Mouse (Mus musculus) spleen, adult 2 months (tissue): ENCODE results near the gene Mst1. TPM values are rescaled to one million over a fixed set of nuclear protein-coding genes. Genes with fewer than 3 reads are reported as not detected.

ENCODE experiments used
- DNase-seq, 2 experiments: peaks; one replicate each; pipeline versions ENCODE4 v3.0.0 to v3.0.0-alpha.2; 2012 to 2021; ENCODE audit warnings: low spot score in 2 of 2, low read depth in 1 of 2
- H3K27ac ChIP-seq: fragments of 200-500 bp; 2 replicates; pipeline ENCODE4 v1.5.1; 2012; ENCODE audit warnings: low read length, inconsistent platforms; ENCODE audit not compliant: insufficient read depth
- H3K27me3 ChIP-seq: fragments of 200-500 bp; 2 replicates; pipeline ENCODE4 v1.6.1; 2012; ENCODE audit warnings: mild to moderate bottlenecking, moderate library complexity, low read length, inconsistent platforms; ENCODE audit not compliant: control insufficient read depth, insufficient read depth
- H3K36me3 ChIP-seq: fragments of 200-500 bp; 2 replicates; pipeline ENCODE4 v1.6.1; 2012; ENCODE audit warnings: mild to moderate bottlenecking, low read length, inconsistent platforms; ENCODE audit not compliant: control insufficient read depth, insufficient read depth
- H3K4me1 ChIP-seq: fragments of 200-500 bp; 2 replicates; pipeline ENCODE4 v1.6.1; 2011; ENCODE audit warnings: inconsistent platforms; ENCODE audit not compliant: control insufficient read depth, insufficient read depth, insufficient read length
- H3K4me3 ChIP-seq: fragments of 200-500 bp; 2 replicates; pipeline ENCODE4 v1.5.1; 2011; ENCODE audit warnings: mild to moderate bottlenecking, inconsistent platforms; ENCODE audit not compliant: insufficient read depth, insufficient read length; ENCODE audit errors: extremely low read depth
- CTCF ChIP-seq: fragments of 200-500 bp; IDR thresholded peaks from 2 replicates; pipeline ENCODE4 v1.5.1; 2011; ENCODE audit warnings: mild to moderate bottlenecking, inconsistent platforms; ENCODE audit not compliant: insufficient read depth, insufficient read length, insufficient replicate concordance; ENCODE audit errors: extremely low read depth
- POLR2A ChIP-seq: fragments of 200-500 bp; IDR thresholded peaks from 2 replicates; pipeline ENCODE4 v1.6.1; 2011; ENCODE audit warnings: low read depth, low read length, inconsistent platforms
- WGBS: fragments of 180-500 bp; shearing (Covaris S2); methylation state at CpG from one replicate; pipeline ENCODE4 v1.1.7; 2018; 5-methylcytosine and 5-hydroxymethylcytosine counted together
- polyA plus RNA-seq: library from polyadenylated mRNA; depleted of rRNA; stranded (reverse); fragments of >200 nt; gene quantifications from 2 replicates; pipeline ENCODE4 v1.2.3, GENCODE M21; 2012

Gene Mst1
- polyA plus RNA-seq, 1 experiment = 1.5 TPM

- no peak for TF ChIP-seq CTCF
- TF ChIP-seq POLR2A = no peak
- Histone ChIP-seq H3K27ac (no peak overlapping the region), H3K4me1 (no peaks in the 10 kb centered on the region), H3K27me3 (no peaks in the 10 kb centered on the region), H3K36me3 (peaks cover 66% of the 10 kb centered on the region), H3K4me3 (no peak overlapping the region)
- peak in 1 of 2 experiments; percentile 2 for DNase-seq
- 95% methylated on average over 9 of the region's 9 CpGs for WGBS
Observed at GRCm38 (mm10) chr9:108058291-108058690, 21.9 kb upstream of the Mst1 start.

GRCm38 (mm10) chr9:108062142-108062541 is 18.1 kb upstream of the Mst1 start:
- DNase-seq = no peak
- Histone ChIP-seq H3K36me3 (peaks cover 54% of the 10 kb centered on the region), H3K4me3 (no peak overlapping the region), H3K27ac (no peak overlapping the region), H3K4me1 (no peaks in the 10 kb centered on the region), H3K27me3 (no peaks in the 10 kb centered on the region)
- 96% methylated on average over 3 of the region's 3 CpGs for WGBS
- TF ChIP-seq POLR2A (no peak), CTCF (no peak)

- Histone ChIP-seq H3K4me1 (no peaks in the 10 kb centered on the region), H3K27me3 (no peaks in the 10 kb centered on the region), H3K27ac (no peak overlapping the region), H3K4me3 (no peak overlapping the region), H3K36me3 (peaks cover 43% of the 10 kb centered on the region)
- TF ChIP-seq POLR2A = no peak
- TF ChIP-seq CTCF = no peak
- WGBS = 94% methylated on average over 12 of the region's 12 CpGs
- DNase-seq = no peak
Observed at GRCm38 (mm10) chr9:108063361-108063760, 16.9 kb upstream of the Mst1 start.

DNA sequence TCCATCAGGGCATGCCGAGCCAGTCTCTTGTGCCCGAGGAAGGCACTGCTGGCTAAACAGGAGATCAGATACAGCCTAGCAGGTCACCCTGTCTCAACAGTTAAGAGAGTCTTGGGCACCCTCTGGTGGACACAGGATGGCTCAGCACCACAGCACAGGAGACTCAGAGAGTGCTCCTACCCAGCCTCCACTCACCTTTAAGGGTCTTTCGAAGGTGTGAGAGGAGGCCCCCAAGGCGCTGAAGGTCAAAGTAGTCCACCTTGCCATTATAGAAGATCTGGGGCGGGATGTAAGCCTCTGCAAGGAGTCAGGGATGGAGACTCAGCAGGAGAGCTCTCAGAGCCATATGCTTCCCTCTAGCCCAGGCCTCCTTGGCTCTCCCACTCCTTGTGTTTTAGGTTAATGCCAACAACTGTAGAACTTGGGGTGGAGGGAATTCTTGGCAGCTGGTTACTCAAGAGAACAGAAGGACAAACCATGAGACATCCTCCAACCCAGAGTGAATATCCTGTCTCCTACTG is 14.7 kb upstream of the Mst1 start:
- H3K36me3 ChIP-seq = peaks cover 38% of the 10 kb centered on the region
- no peaks in the 10 kb centered on the region for H3K4me1 ChIP-seq
- TF ChIP-seq CTCF = peak; percentile 38; the same call in 1 of the 2 replicates
- TF ChIP-seq POLR2A = no peak
- H3K4me3 ChIP-seq = no peak overlapping the region
- no peak overlapping the region for H3K27ac ChIP-seq
- no peaks in the 10 kb centered on the region for H3K27me3 ChIP-seq
- DNase-seq = peak in 1 of 2 experiments; percentile 49
- 55% methylated on average over 5 of the region's 5 CpGs for WGBS

GRCm38 (mm10) chr9:108067199-108067598 is 13.0 kb upstream of the Mst1 start:
- H3K27ac ChIP-seq = no peak overlapping the region
- WGBS = 93% methylated on average over 7 of the region's 7 CpGs
- peaks cover 40% of the 10 kb centered on the region for H3K36me3 ChIP-seq
- no peak for DNase-seq
- no peaks in the 10 kb centered on the region for H3K4me1 ChIP-seq
- TF ChIP-seq CTCF = no peak
- TF ChIP-seq POLR2A = no peak
- no peaks in the 10 kb centered on the region for H3K27me3 ChIP-seq
- no peak overlapping the region for H3K4me3 ChIP-seq

- TF ChIP-seq CTCF (peak; percentile 84; the same call in 1 of the 2 replicates), POLR2A (no peak)
- Histone ChIP-seq H3K4me1 (no peaks in the 10 kb centered on the region), H3K36me3 (peaks cover 37% of the 10 kb centered on the region), H3K27ac (no peak overlapping the region), H3K27me3 (no peaks in the 10 kb centered on the region), H3K4me3 (no peak overlapping the region)
- DNase-seq = peak; percentile 62 to 76
- 32% methylated on average over 8 of the region's 8 CpGs for WGBS
Observed at GRCm38 (mm10) chr9:108067900-108068299, 12.3 kb upstream of the Mst1 start.

DNA sequence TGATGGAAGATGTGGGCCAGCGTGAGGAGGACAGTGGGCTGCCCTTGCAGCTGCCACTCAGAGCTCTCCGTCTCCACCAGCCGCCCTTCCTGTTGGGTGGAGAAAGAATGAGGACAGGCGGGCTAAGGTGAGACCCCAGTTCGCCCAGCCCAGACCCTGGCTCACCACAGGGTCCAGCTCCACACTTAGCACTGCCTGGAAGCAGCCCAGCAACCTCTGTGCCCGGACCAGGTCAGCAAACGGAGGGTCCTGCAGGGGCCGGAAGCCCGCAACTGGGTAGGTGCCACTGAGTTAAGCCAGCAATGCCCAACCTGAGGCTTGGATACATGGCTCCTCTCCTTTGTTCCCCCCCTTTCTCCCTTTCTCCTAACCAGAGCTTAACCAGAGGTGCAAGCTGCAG is 11.2 kb upstream of the Mst1 start:
- no peak overlapping the region for H3K4me3 ChIP-seq

More for the DNA sequence above, 11.2 kb upstream of the Mst1 start:
- no peak for TF ChIP-seq CTCF
- no peak for TF ChIP-seq POLR2A
- no peak for DNase-seq
- H3K36me3 ChIP-seq = peaks cover 35% of the 10 kb centered on the region
- H3K27ac ChIP-seq = no peak overlapping the region
- no peaks in the 10 kb centered on the region for H3K27me3 ChIP-seq
- 95% methylated on average over 9 of the region's 9 CpGs for WGBS
- H3K4me1 ChIP-seq = no peaks in the 10 kb centered on the region
